Mouse (Mus musculus): ENCODE measurements around the gene Tmbim4.

- TF ChIP-seq CTCF (IDR thresholded peaks at IDR 0.05) (no peak), EP300 (IDR thresholded peaks at IDR 0.05) (no peak)
Observed at GRCm38 (mm10) chr10:120169841-120170240, 31.5 kb upstream of the Tmbim4 start.
